Mouse (Mus musculus) lung, postnatal 25 days (tissue): ENCODE measurements around the gene 4930469K13Rik.

Experiments
- DNase-seq: peaks from one replicate; pipeline ENCODE4 v3.0.0; 2022; ENCODE audit warnings: low spot score

Gene 4930469K13Rik

DNA sequence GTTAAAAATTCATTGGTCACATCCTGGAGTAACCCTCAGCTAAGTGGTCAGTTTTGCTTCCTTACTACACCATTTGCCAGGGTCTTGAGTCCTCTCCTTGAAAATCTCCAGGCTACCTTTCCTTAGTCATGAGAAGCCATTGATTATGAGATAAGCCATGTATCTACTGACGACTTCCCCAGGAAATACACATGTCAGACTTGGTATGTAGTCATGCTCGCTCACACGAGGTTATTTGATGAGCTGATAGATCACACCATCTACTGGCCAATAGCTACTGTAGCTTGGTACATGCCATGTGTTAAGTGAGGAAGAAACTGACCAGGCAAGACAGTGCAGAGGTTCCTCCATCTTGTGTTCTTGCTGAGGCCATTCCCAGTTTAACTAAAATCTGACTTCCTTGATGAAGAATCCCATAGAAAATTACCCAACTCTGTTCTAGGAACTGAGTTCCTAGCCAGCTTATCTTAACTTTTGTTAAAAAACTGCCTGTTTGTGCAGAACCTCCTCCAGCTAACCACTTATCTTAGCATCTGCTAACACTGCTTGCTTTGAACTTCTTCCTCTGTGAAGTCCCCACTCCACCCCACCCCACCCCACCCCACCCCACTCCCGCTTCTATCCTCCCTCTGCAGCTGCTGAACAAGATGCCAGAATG, 158.8 kb downstream of the 4930469K13Rik start:
- no peak for DNase-seq

DNA sequence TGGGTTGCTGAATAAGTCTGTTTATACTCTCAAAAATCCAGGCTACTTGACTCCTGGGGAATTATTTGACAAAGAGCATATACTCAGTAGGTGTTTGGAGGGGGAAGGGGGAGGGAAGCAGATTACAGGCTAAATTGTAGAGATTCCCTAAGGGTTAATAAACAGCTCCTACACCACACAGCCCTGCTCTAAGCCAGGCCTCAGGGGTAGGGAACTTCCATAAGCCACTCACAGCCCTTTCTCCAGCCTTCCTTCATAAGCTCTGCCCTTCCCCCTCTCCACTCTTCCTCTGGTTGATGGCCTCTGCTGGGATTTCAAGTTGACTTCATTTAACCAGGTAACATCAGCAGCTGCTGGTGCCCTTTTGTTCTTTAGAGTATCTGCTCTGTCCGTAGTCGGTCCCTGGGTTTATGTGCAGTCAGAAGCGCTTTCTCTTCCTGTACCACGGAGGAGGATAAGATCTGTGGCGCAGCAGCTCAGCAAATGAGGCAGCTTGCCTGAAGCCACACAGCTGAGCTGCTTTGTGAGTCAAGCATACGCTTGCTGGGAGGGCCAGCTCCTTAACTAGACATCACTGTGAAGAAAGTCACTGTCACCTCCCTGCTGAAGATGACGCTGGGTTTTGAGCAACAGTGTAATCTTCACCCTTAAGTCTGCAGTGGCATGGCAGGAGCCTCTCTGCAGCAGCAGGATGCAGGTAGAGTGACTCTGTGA, 159.6 kb downstream of the 4930469K13Rik start:
- no peak for DNase-seq

DNA sequence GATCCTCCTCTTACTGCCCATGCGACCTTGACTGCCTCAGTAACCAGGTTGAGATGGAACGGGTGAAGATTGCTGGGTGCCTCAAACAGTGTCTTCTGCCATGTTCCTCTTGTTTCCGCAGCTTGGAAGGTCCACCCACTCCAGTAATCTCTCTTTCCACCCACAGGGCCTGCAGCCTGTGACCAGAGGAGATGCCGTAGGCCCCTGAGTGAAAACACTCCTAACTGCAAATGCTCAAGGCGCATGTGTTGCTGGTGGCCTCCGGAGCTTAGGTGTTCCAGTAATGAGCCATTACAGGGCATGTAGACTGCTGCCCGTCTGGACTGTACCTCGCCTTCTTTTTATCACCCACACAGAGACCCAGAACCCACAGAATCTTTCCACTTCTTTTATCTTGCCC, 160.7 kb downstream of the 4930469K13Rik start:
- DNase-seq, result no peak

DNA sequence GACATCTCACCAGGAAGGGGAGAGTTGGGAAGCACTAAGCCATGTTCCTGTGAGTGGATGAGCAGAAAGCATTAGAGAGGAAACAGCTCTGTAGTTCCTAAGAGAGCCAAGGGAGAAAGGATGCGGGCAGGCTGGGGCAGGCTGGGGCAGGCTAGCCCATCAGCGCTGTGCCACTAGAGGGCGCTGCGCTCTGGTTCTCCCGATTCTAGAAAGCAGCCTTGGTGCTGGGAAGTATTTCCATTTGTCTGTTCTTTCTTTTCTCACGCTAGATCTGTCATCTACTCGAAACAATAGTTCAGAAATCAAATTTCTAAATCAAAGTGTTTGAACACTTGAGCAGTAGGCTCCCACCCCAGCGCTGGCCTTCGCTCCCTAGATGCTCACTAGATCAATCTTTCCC, 164.1 kb downstream of the 4930469K13Rik start:
- no peak for DNase-seq

- DNase-seq, result no peak
Measured at GRCm38 (mm10) chr11:33932386-33933111, 165.8 kb downstream of the 4930469K13Rik start.

DNA sequence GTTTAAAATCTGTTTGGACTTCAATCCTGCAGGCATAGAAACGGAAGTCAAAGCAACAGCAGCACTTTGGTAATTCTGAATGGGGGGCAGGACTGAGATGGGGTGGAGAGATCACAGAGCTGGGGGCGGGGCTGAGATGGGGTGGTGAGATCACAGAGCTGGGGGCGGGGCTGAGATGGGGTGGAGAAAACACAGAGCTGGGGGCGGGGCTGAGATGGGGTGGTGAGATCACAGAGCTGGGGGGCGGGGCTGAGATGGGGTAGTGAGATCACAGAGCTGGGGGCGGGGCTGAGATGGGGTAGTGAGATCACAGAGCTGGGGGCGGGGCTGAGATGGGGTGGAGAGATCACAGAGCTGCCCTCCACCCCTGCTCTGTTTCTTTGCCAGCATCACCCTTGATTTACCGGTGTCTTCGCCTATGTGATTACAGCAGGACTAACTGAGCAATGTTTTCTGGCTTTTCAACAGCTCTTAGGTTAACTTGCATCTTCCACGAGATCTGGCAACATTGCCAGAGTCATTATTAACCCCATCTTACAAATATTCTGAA, 166.4 kb downstream of the 4930469K13Rik start:
- DNase-seq, result peak; percentile 24

DNA sequence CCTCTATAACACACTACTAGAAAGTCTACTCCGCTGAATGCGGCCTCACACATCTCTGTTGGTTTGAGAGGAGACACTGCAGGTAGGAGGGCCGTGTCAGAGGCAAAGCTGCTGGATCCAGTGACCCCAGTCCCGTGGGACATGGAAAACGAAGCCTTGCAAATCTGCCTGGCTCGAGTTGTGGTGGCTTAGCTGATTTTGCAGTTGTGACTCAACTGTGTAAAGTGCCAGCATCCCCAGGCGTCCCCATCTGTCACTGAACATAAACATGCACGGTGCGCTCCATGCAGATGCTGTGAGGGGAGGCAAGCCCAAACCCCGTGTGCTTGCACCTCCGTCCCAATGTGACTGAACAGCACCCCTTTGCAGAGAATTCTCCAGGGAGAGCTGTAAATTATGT, 168.9 kb downstream of the 4930469K13Rik start:
- DNase-seq, result no peak

DNA sequence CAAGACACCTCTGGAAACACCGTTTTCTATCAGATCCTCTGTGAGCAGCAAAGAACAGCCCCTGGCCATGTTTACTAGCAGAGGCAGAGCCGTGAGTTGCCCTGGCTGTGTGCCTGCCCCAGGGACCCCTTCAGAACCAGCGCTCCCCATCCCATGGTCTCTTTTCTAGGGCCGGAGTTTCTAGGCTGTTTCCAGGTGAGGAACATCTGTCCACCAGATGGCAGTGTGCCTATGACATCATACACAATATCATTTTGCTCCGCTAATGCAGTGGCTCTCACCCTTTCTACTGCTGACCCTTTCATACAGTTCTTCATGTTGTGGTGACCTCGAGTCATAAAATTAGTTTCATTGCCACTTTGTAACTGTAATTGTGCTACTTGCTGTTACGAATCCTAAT, 169.7 kb downstream of the 4930469K13Rik start:
- no peak for DNase-seq

GRCm38 (mm10) chr11:33927836-33928235, 170.5 kb downstream of the 4930469K13Rik start:
- DNase-seq, result no peak

DNA sequence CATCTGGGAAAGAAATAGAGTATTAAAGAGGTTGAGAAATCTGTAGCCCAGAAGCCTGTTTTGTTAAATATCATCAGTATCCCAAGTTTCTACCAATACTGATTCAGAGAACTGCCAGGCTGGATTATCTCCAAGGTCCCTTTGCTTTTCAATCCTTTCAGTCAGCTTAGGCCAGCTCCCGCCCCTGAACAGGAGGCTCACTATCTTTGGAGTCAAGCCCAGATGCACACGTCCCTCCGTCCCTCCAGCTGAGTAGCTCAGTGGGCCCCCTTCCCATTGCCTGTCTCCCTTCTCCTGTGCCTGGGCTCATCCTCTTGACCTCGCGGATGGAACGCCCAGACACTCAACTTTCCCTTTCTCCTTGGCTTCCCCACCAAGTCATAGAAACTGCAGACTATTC, 171.0 kb downstream of the 4930469K13Rik start:
- DNase-seq, result no peak

- no peak for DNase-seq
Measured at GRCm38 (mm10) chr11:33926551-33926950, 171.8 kb downstream of the 4930469K13Rik start.

GRCm38 (mm10) chr11:33925778-33926177, 172.6 kb downstream of the 4930469K13Rik start:
- DNase-seq, result no peak
